Mouse (Mus musculus) MEL (cell line): Measurements from ENCODE around the gene Atp2a3. TPM values are rescaled to one million over a fixed set of nuclear protein-coding genes. Genes with fewer than 3 reads are reported as not detected.

Experiments used
- DNase-seq: peaks from one replicate; pipeline ENCODE4 v3.0.0; 2011; ENCODE audit warnings: low read depth, low spot score
- H3K27ac ChIP-seq: 2 replicates; pipeline ENCODE4 v1.5.1; 2012; ENCODE audit warnings: low read depth, mild to moderate bottlenecking, control low read depth, low read length, moderate library complexity; ENCODE audit not compliant: control insufficient read depth
- H3K27me3 ChIP-seq, 2 experiments: fragments of 150-350 bp in 1 of 2; sonication (generic) in 1 of 2; 2 replicates each; pipeline ENCODE4 v1.6.1; 2012; ENCODE audit warnings: low read length in 2 of 2, mild to moderate bottlenecking in 2 of 2, improper control_type of control experiment in 1 of 2, moderate library complexity in 1 of 2; ENCODE audit not compliant: insufficient read depth in 2 of 2, control insufficient read depth in 1 of 2
- H3K36me3 ChIP-seq, 2 experiments: 2 replicates each; pipeline ENCODE4 v1.6.1; 2012 to 2014; ENCODE audit warnings: low read length in 2 of 2, improper control_type of control experiment in 1 of 2, inconsistent platforms in 1 of 2, mild to moderate bottlenecking in 1 of 2; ENCODE audit not compliant: insufficient read depth in 2 of 2, control insufficient read depth in 1 of 2
- H3K4me1 ChIP-seq, 2 experiments: fragments of 150-350 bp in 1 of 2; sonication (generic) in 1 of 2; 2 replicates each; pipeline ENCODE4 v1.6.1; 2012; ENCODE audit warnings: low read length in 2 of 2, improper control_type of control experiment in 1 of 2, mild to moderate bottlenecking in 1 of 2; ENCODE audit not compliant: insufficient read depth in 2 of 2, control insufficient read depth in 1 of 2
- H3K4me3 ChIP-seq, 2 experiments: fragments of 150-350 bp in 1 of 2; sonication (generic) in 1 of 2; 2 replicates each; pipeline ENCODE4 v1.5.1; 2012; ENCODE audit warnings: low read depth in 2 of 2, low read length in 2 of 2, mild to moderate bottlenecking in 2 of 2, moderate library complexity in 2 of 2, control low read depth in 1 of 2, improper control_type of control experiment in 1 of 2; ENCODE audit not compliant: control insufficient read depth in 1 of 2, insufficient read depth in 1 of 2
- H3K79me2 ChIP-seq: 2 replicates; pipeline ENCODE4 v1.6.1; 2012; ENCODE audit warnings: mild to moderate bottlenecking, low read length, moderate library complexity; ENCODE audit not compliant: control insufficient read depth, poor library complexity, insufficient read depth
- H3K9ac ChIP-seq: 2 replicates; pipeline ENCODE4 v1.6.1; 2012; ENCODE audit warnings: low read depth, mild to moderate bottlenecking, control low read depth, low read length, moderate library complexity; ENCODE audit not compliant: control insufficient read depth, poor library complexity, severe bottlenecking
- H3K9me3 ChIP-seq: fragments of 150-350 bp; sonication (generic); replicated peaks from 2 replicates; pipeline ENCODE4 v1.6.1; 2012; ENCODE audit warnings: mild to moderate bottlenecking, low read length, improper control_type of control experiment, moderate library complexity; ENCODE audit not compliant: insufficient read depth
- CHD2 ChIP-seq: IDR thresholded peaks from 2 replicates; pipeline ENCODE4 v1.6.1; 2011; ENCODE audit warnings: low read length, improper control_type of control experiment
- CTCF ChIP-seq, 3 experiments: IDR thresholded peaks in 2 of 3; conservative IDR thresholded peaks in 1 of 3; 2 replicates each; pipeline ENCODE4 v1.5.1; 2011 to 2012; ENCODE audit warnings: low read length in 3 of 3, low read depth in 2 of 3, mild to moderate bottlenecking in 2 of 3, improper control_type of control experiment in 1 of 3, inconsistent platforms in 1 of 3, mixed read lengths in 1 of 3, moderate library complexity in 1 of 3; ENCODE audit not compliant: control insufficient read depth in 1 of 3, insufficient read depth in 1 of 3, poor library complexity in 1 of 3, severe bottlenecking in 1 of 3
- E2F4 ChIP-seq: IDR thresholded peaks from 2 replicates; pipeline ENCODE4 v1.6.1; 2011; ENCODE audit warnings: low read depth, low read length, improper control_type of control experiment, borderline replicate concordance
- EP300 ChIP-seq, 2 experiments: IDR thresholded peaks; 2 replicates each; pipeline ENCODE4 v1.6.1; 2011; ENCODE audit warnings: improper control_type of control experiment in 2 of 2, low read length in 2 of 2, low read depth in 1 of 2, mild to moderate bottlenecking in 1 of 2
- ETS1 ChIP-seq: IDR thresholded peaks from 2 replicates; pipeline ENCODE4 v1.6.1; 2012; ENCODE audit warnings: low read depth, mild to moderate bottlenecking, inconsistent platforms, low read length, improper control_type of control experiment, moderate library complexity
- GABPA ChIP-seq: IDR thresholded peaks from 2 replicates; pipeline ENCODE4 v1.6.1; 2012; ENCODE audit warnings: low read depth, mild to moderate bottlenecking, inconsistent platforms, low read length, improper control_type of control experiment, moderate library complexity
- HCFC1 ChIP-seq: IDR thresholded peaks from 2 replicates; pipeline ENCODE4 v1.6.1; 2012; ENCODE audit warnings: low read depth, mild to moderate bottlenecking, inconsistent platforms, low read length, improper control_type of control experiment, moderate library complexity
- JUND ChIP-seq: IDR thresholded peaks from 2 replicates; pipeline ENCODE4 v1.6.1; 2011; ENCODE audit warnings: low read depth, mild to moderate bottlenecking, improper control_type of control experiment, low read length
- KAT2A ChIP-seq: conservative IDR thresholded peaks from 2 replicates; pipeline ENCODE4 v1.6.1; 2012; ENCODE audit warnings: low read depth, low read length, improper control_type of control experiment, inconsistent platforms
- MAFK ChIP-seq: IDR thresholded peaks from 2 replicates; pipeline ENCODE4 v1.6.1; 2011; ENCODE audit warnings: low read depth, mild to moderate bottlenecking, low read length, improper control_type of control experiment, borderline replicate concordance
- MAX ChIP-seq: IDR thresholded peaks from 2 replicates; pipeline ENCODE4 v1.6.1; 2011; ENCODE audit warnings: low read length, improper control_type of control experiment
- MEF2A ChIP-seq: IDR thresholded peaks from 2 replicates; pipeline ENCODE4 v1.6.1; 2014; ENCODE audit warnings: low read depth, mild to moderate bottlenecking, inconsistent platforms, low read length, improper control_type of control experiment; ENCODE audit not compliant: poor library complexity, insufficient replicate concordance, severe bottlenecking; ENCODE audit errors: extremely low read depth
- MXI1 ChIP-seq: IDR thresholded peaks from 2 replicates; pipeline ENCODE4 v1.6.1; 2011; ENCODE audit warnings: mild to moderate bottlenecking, low read depth, low read length, improper control_type of control experiment
- MYB ChIP-seq: IDR thresholded peaks from 2 replicates; pipeline ENCODE4 v1.6.1; 2011; ENCODE audit warnings: mild to moderate bottlenecking, low read depth, low read length, improper control_type of control experiment
- MYC ChIP-seq: IDR thresholded peaks from 2 replicates; pipeline ENCODE4 v1.6.1; 2011; ENCODE audit warnings: low read depth, mild to moderate bottlenecking, low read length, improper control_type of control experiment, moderate library complexity
- NRF1 ChIP-seq: IDR thresholded peaks from 2 replicates; pipeline ENCODE4 v1.6.1; 2014; ENCODE audit warnings: low read depth, mild to moderate bottlenecking, inconsistent platforms, low read length, improper control_type of control experiment, moderate library complexity; ENCODE audit not compliant: poor library complexity, insufficient read depth, severe bottlenecking
- POLR2AphosphoS2 ChIP-seq: IDR thresholded peaks from 2 replicates; pipeline ENCODE4 v1.6.1; 2011; ENCODE audit warnings: low read length, improper control_type of control experiment
- POLR2AphosphoS5 ChIP-seq: IDR thresholded peaks from 2 replicates; pipeline ENCODE4 v1.6.1; 2012; ENCODE audit warnings: low read depth, borderline replicate concordance, mild to moderate bottlenecking, inconsistent platforms, low read length, moderate library complexity, mixed read lengths
- SIN3A ChIP-seq: IDR thresholded peaks from 2 replicates; pipeline ENCODE4 v1.6.1; 2012; ENCODE audit warnings: low read length, improper control_type of control experiment, inconsistent platforms
- TAL1 ChIP-seq: IDR thresholded peaks from 2 replicates; pipeline ENCODE4 v1.6.1; 2012; ENCODE audit warnings: mild to moderate bottlenecking, inconsistent platforms, low read length, moderate library complexity, mixed read lengths
- TBP ChIP-seq: IDR thresholded peaks from 2 replicates; pipeline ENCODE4 v1.8.0; 2011; ENCODE audit warnings: low read depth, low read length, improper control_type of control experiment
- UBTF ChIP-seq: IDR thresholded peaks from 2 replicates; pipeline ENCODE4 v1.6.1; 2012; ENCODE audit warnings: low read depth, mild to moderate bottlenecking, inconsistent platforms, low read length, improper control_type of control experiment, moderate library complexity, borderline replicate concordance; ENCODE audit not compliant: insufficient read depth
- USF1 ChIP-seq: IDR thresholded peaks from 2 replicates; pipeline ENCODE4 v1.6.1; 2014; ENCODE audit warnings: low read depth, mild to moderate bottlenecking, inconsistent platforms, low read length, improper control_type of control experiment, moderate library complexity
- USF2 ChIP-seq, 2 experiments: IDR thresholded peaks; 2 replicates each; pipeline ENCODE4 v1.6.1; 2011 to 2012; ENCODE audit warnings: improper control_type of control experiment in 2 of 2, low read length in 2 of 2, borderline replicate concordance in 1 of 2, inconsistent platforms in 1 of 2, low read depth in 1 of 2, mild to moderate bottlenecking in 1 of 2; ENCODE audit not compliant: insufficient read depth in 1 of 2
- ZC3H11A ChIP-seq: IDR thresholded peaks from 2 replicates; pipeline ENCODE4 v1.6.1; 2012; ENCODE audit warnings: low read depth, mild to moderate bottlenecking, inconsistent platforms, low read length, improper control_type of control experiment
- ZKSCAN1 ChIP-seq: IDR thresholded peaks from 2 replicates; pipeline ENCODE4 v1.6.1; 2012; ENCODE audit warnings: low read depth, mild to moderate bottlenecking, inconsistent platforms, low read length, improper control_type of control experiment, moderate library complexity
- ZMIZ1 ChIP-seq: IDR thresholded peaks from 2 replicates; pipeline ENCODE4 v1.6.1; 2012; ENCODE audit warnings: low read depth, mild to moderate bottlenecking, inconsistent platforms, low read length, improper control_type of control experiment, moderate library complexity
- ZNF384 ChIP-seq: IDR thresholded peaks from 2 replicates; pipeline ENCODE4 v1.6.1; 2012; ENCODE audit warnings: low read depth, mild to moderate bottlenecking, inconsistent platforms, low read length, improper control_type of control experiment
- polyA plus RNA-seq, 2 experiments: library from polyadenylated mRNA; stranded (reverse) in 1 of 2; unstranded in 1 of 2; fragments of >175 nt in 1 of 2; fragments of >200 nt in 1 of 2; gene quantifications; 2 replicates each; pipeline versions ENCODE4 v1.2.1 to v1.2.4; 2012; ENCODE audit warnings: low replicate concordance in 2 of 2, low read depth in 1 of 2; ENCODE audit not compliant: insufficient read length in 2 of 2, insufficient read depth in 1 of 2, missing spikeins in 1 of 2
- total RNA-seq: library from RNA; depleted of rRNA; stranded (reverse); fragments of 300-350 nt; gene quantifications from 2 replicates; pipeline ENCODE4 v1.2.3, GENCODE M21; 2012

Gene Atp2a3
- total and polyA plus RNA-seq, 3 experiments: 10.7 to 49.9 TPM; not detected in 1

DNA sequence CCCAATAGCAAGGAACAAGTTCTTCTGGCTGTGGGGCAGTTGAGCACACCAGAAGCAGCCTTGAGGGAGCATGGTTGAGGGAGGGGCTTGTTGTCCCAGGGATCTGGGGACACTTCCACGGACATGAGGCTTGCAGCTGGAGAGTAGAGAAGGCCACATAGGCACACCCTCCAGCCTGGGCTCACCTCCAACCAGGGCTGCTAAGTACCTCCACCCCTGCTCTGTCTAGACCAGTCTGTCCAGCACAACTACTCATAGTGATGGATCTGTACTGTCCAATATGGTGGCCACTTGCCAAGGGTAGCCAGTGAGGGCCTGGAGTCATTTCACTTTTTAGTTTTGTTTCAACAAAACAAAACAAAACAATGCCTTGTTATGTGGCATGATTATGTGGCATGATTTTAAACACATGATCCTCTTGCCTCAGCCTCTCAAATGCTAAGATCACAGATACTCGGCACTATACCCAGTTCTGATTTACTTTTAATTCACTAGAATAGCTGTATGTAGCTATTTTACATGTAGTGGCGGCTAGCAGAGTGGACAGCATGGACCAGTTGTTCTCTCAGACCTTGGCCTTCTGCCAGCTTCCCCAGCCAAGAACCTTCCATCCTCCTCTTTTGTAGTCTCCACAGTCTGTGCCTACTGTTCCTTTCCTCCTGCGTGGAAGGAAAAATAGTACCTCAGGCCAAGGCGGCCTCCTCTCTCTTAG, 54.6 kb downstream of the Atp2a3 start:
- H3K27me3 ChIP-seq: no peaks in the 10 kb centered on the region
- H3K36me3 ChIP-seq: no peaks in the 10 kb centered on the region; a peak in 1 of 4 replicates

DNA sequence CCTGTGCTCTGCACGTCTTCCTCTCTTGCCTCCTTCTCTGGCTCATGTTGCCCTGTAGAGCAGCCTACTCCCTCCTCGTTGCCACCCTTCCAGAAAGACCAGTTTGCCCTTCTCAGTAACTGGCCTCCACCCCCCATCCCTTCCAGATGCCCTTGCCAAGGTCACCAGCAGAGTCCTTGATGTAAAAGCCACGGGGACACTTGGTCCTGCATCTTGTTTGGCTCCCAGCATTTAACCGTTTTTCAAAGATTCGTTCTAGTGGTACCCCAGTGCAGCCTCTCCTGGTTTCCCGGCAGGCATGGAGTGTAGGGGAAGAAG, 55.1 kb downstream of the Atp2a3 start:
- H3K9ac ChIP-seq: no peak overlapping the region
- no peak for DNase-seq
- no peak overlapping the region for H3K4me3 ChIP-seq
- no peaks in the 10 kb centered on the region for H3K27me3 ChIP-seq
- no peak for TF ChIP-seq HCFC1
- TF ChIP-seq ZC3H11A: no peak
- no peak for TF ChIP-seq ZKSCAN1
- no peak for TF ChIP-seq MYC
- TF ChIP-seq JUND: no peak
- no peak for TF ChIP-seq ZMIZ1
- no peak for TF ChIP-seq MAFK
- TF ChIP-seq ZNF384: no peak
- TF ChIP-seq GABPA: no peak
- no peak for TF ChIP-seq MYB
- TF ChIP-seq USF1: no peak
- TF ChIP-seq E2F4: no peak
- TF ChIP-seq CHD2: no peak
- no peak for TF ChIP-seq CTCF (IDR thresholded peaks at IDR 0.05 in 2 of 3, conservative IDR thresholded peaks at IDR 0.05 in 1 of 3; ENCODE audit: control insufficient read depth in 1 of 3, insufficient read depth in 1 of 3, low read depth in 2 of 3, low read length in 3 of 3, poor library complexity in 1 of 3, severe bottlenecking in 1 of 3)
- TF ChIP-seq SIN3A: no peak
- TF ChIP-seq POLR2AphosphoS2: no peak
- no peak for TF ChIP-seq KAT2A
- H3K4me1 ChIP-seq: peaks cover 2 to 5% of the 10 kb centered on the region in 2 experiments
- no peaks in the 10 kb centered on the region; the same call in 1 of the 2 replicates for H3K79me2 ChIP-seq
- H3K36me3 ChIP-seq: no peaks in the 10 kb centered on the region; a peak in 1 of 4 replicates
- H3K9me3 ChIP-seq: no peaks in the 10 kb centered on the region
- no peak overlapping the region for H3K27ac ChIP-seq

More for the DNA sequence above, 54.6 kb downstream of the Atp2a3 start:
- no peak for DNase-seq
- Histone ChIP-seq H3K9me3 (no peaks in the 10 kb centered on the region), H3K27ac (no peak overlapping the region), H3K79me2 (no peaks in the 10 kb centered on the region; the same call in 1 of the 2 replicates), H3K4me1 (peaks cover 2 to 5% of the 10 kb centered on the region in 2 experiments), H3K9ac (no peak overlapping the region), H3K4me3 (no peak overlapping the region)
- TF ChIP-seq HCFC1 (no peak), USF2 (IDR thresholded peaks at IDR 0.05; ENCODE audit: borderline replicate concordance in 1 of 2, insufficient read depth in 1 of 2, low read depth in 1 of 2, low read length in 2 of 2) (no peak), POLR2AphosphoS5 (no peak), EP300 (IDR thresholded peaks at IDR 0.05; ENCODE audit: low read depth in 1 of 2, low read length in 2 of 2) (no peak), NRF1 (no peak), MAX (no peak), MEF2A (no peak), KAT2A (no peak), MYC (no peak), E2F4 (no peak), TAL1 (no peak), MXI1 (no peak), UBTF (no peak), TBP (no peak), ETS1 (no peak), MYB (no peak)
